Mouse (Mus musculus) cerebellum, adult 2 months (tissue): ENCODE results near the gene Ranbp3l.

Experiments
- CTCF ChIP-seq: fragments of 200-500 bp; IDR thresholded peaks from 2 replicates; pipeline ENCODE4 v1.5.1; 2011; ENCODE audit warnings: low read depth, mild to moderate bottlenecking, control low read depth, low read length, moderate library complexity, borderline replicate concordance; ENCODE audit not compliant: insufficient read depth
- POLR2A ChIP-seq: fragments of 200-500 bp; IDR thresholded peaks from 2 replicates; pipeline ENCODE4 v1.6.1; 2011; ENCODE audit warnings: low read length, control low read depth, borderline replicate concordance; ENCODE audit not compliant: insufficient read depth

GRCm38 (mm10) chr15:8967573-8968228 is at the start of gene Ranbp3l:
- TF ChIP-seq CTCF: no peak
- no peak for TF ChIP-seq POLR2A
